Mouse (Mus musculus) lung, postnatal 0 days (tissue): Measurements from ENCODE around the gene Sh2b1. TPM values are rescaled to one million over a fixed set of nuclear protein-coding genes. Genes with fewer than 3 reads are reported as not detected.

Source experiments
- ATAC-seq: fragments of 200-750 bp; cut with Nextera tagmentation; 2 replicates; pipeline ENCODE4 v1.8.0; 2017; ENCODE audit warnings: moderate library complexity
- DNase-seq: peaks from one replicate; pipeline ENCODE4 v3.0.0-alpha.2; 2016; ENCODE audit warnings: low spot score
- H3K27ac ChIP-seq: fragments of 300-500 bp; sonication (generic); 2 replicates; pipeline ENCODE4 v1.5.1; 2014; ENCODE audit warnings: antibody characterized with exemption, mild to moderate bottlenecking, low read length, mixed read lengths
- H3K27me3 ChIP-seq: fragments of 300-500 bp; sonication (generic); replicated peaks from 2 replicates; pipeline ENCODE4 v1.6.1; 2014; ENCODE audit warnings: low read length, mixed read lengths; ENCODE audit not compliant: insufficient read depth
- H3K36me3 ChIP-seq: fragments of 300-500 bp; sonication (generic); 2 replicates; pipeline ENCODE4 v1.6.1; 2014; ENCODE audit warnings: low read length, mixed read lengths; ENCODE audit not compliant: insufficient read depth
- H3K4me1 ChIP-seq: fragments of 300-500 bp; sonication (generic); 2 replicates; pipeline ENCODE4 v1.6.1; 2014; ENCODE audit warnings: antibody characterized with exemption, low read depth, low read length, mixed read lengths; ENCODE audit not compliant: insufficient read depth
- H3K4me2 ChIP-seq: fragments of 300-500 bp; sonication (generic); replicated peaks from 2 replicates; pipeline ENCODE4 v1.6.1; 2014; ENCODE audit warnings: low read depth, mild to moderate bottlenecking, low read length, moderate library complexity, mixed read lengths
- H3K4me3 ChIP-seq: fragments of 300-500 bp; sonication (generic); 2 replicates; pipeline ENCODE4 v1.5.1; 2014; ENCODE audit warnings: low read depth, low read length
- H3K9ac ChIP-seq: fragments of 300-500 bp; sonication (generic); replicated peaks from 2 replicates; pipeline ENCODE4 v1.6.1; 2014; ENCODE audit warnings: low read depth, mild to moderate bottlenecking
- H3K9me3 ChIP-seq: fragments of 300-500 bp; sonication (generic); 2 replicates; pipeline ENCODE4 v1.6.1; 2016; ENCODE audit warnings: low read length, mixed read lengths
- CTCF ChIP-seq: IDR thresholded peaks from 2 replicates; pipeline ENCODE4 v1.5.1; 2016; ENCODE audit warnings: antibody characterized with exemption, mild to moderate bottlenecking
- EP300 ChIP-seq: IDR thresholded peaks from 2 replicates; pipeline ENCODE4 v1.6.1; 2016; ENCODE audit warnings: antibody characterized with exemption, mild to moderate bottlenecking, control low read depth
- WGBS: fragments of 180-500 bp; shearing (Covaris S2); extraction: QIAGEN DNeasy Blood & Tissue Kit; methylation state at CpG from one replicate; pipeline ENCODE4 v1.1.7; 2014; 5-methylcytosine and 5-hydroxymethylcytosine counted together
- polyA plus RNA-seq: library from polyadenylated mRNA; unstranded; fragments of >200 nt; fragmentation: Nextera tagmentation; extraction: Ambion mirVana; gene quantifications from 2 replicates; pipeline ENCODE4 v1.2.1, GENCODE M21; 2015

The Sh2b1 gene
- polyA plus RNA-seq, 1 experiment from 2014 or later, result 25.6 TPM

- Histone ChIP-seq H3K27me3 (no peaks in the 10 kb centered on the region), H3K4me3 (no peak overlapping the region), H3K4me2 (no peak overlapping the region), H3K27ac (no peak overlapping the region), H3K9me3 (no peaks in the 10 kb centered on the region), H3K36me3 (peaks cover 18% of the 10 kb centered on the region), H3K9ac (no peak overlapping the region), H3K4me1 (no peaks in the 10 kb centered on the region; the same call in 1 of the 2 replicates)
- no peak for ATAC-seq
- no peak for TF ChIP-seq EP300
- TF ChIP-seq CTCF, result no peak
- DNase-seq, result no peak
- WGBS, result 81% methylated on average over 13 of the region's 13 CpGs
These were observed 2.9 kb downstream of the Sh2b1 start for GRCm38 (mm10) chr7:126472306-126472705.

GRCm38 (mm10) chr7:126471853-126472252 is 3.4 kb downstream of the Sh2b1 start:
- DNase-seq (no peak), ATAC-seq (no peak)
- Histone ChIP-seq H3K27me3 (no peaks in the 10 kb centered on the region), H3K4me2 (no peak overlapping the region), H3K9me3 (no peaks in the 10 kb centered on the region), H3K4me1 (no peaks in the 10 kb centered on the region; the same call in 1 of the 2 replicates), H3K27ac (no peak overlapping the region), H3K4me3 (no peak overlapping the region), H3K9ac (no peak overlapping the region), H3K36me3 (peaks cover 18% of the 10 kb centered on the region)
- TF ChIP-seq CTCF (no peak), EP300 (no peak)
- WGBS, result 69% methylated on average over 4 of the region's 4 CpGs

GRCm38 (mm10) chr7:126471361-126471760 is 3.9 kb downstream of the Sh2b1 start:
- Histone ChIP-seq H3K27ac (no peak overlapping the region), H3K4me2 (no peak overlapping the region), H3K4me1 (no peaks in the 10 kb centered on the region; the same call in 1 of the 2 replicates), H3K9ac (no peak overlapping the region), H3K4me3 (no peak overlapping the region), H3K36me3 (peaks cover 18% of the 10 kb centered on the region), H3K27me3 (no peaks in the 10 kb centered on the region), H3K9me3 (no peaks in the 10 kb centered on the region)
- ATAC-seq, result no peak
- WGBS, result 88% methylated on average over 5 of the region's 5 CpGs
- DNase-seq, result no peak
- TF ChIP-seq EP300 (no peak), CTCF (no peak)

GRCm38 (mm10) chr7:126470077-126470476 is 5.1 kb downstream of the Sh2b1 start:
- Histone ChIP-seq H3K9me3 (no peaks in the 10 kb centered on the region), H3K4me3 (no peak overlapping the region), H3K4me1 (no peaks in the 10 kb centered on the region; the same call in 1 of the 2 replicates), H3K9ac (no peak overlapping the region), H3K27me3 (no peaks in the 10 kb centered on the region), H3K27ac (no peak overlapping the region), H3K36me3 (peaks cover 18% of the 10 kb centered on the region), H3K4me2 (no peak overlapping the region)
- ATAC-seq, result no peak
- no peak for DNase-seq
- WGBS, result 70% methylated on average over 6 of the region's 6 CpGs
- no peak for TF ChIP-seq CTCF
- no peak for TF ChIP-seq EP300

GRCm38 (mm10) chr7:126467834-126468627 is 7.2 kb downstream of the Sh2b1 start:
- no peak overlapping the region for H3K4me3 ChIP-seq
- 90% methylated on average over 18 of the region's 18 CpGs for WGBS
- H3K36me3 ChIP-seq, result peaks cover 18% of the 10 kb centered on the region

GRCm38 (mm10) chr7:126467271-126467670 is 8.0 kb downstream of the Sh2b1 start:
- DNase-seq (peak; percentile 44), ATAC-seq (no peak)
- TF ChIP-seq EP300 (no peak), CTCF (peak; percentile 74)
- 55% methylated on average over 5 of the region's 5 CpGs for WGBS
- Histone ChIP-seq H3K4me3 (no peak overlapping the region), H3K27ac (no peak overlapping the region), H3K36me3 (peaks cover 18% of the 10 kb centered on the region), H3K4me1 (no peaks in the 10 kb centered on the region), H3K27me3 (no peaks in the 10 kb centered on the region), H3K9ac (no peak overlapping the region), H3K4me2 (no peak overlapping the region), H3K9me3 (no peaks in the 10 kb centered on the region)

More at GRCm38 (mm10) chr7:126467834-126468627, 7.2 kb downstream of the Sh2b1 start:
- H3K9me3 ChIP-seq, result no peaks in the 10 kb centered on the region
- ATAC-seq (no peak), DNase-seq (no peak)
- no peak for TF ChIP-seq CTCF
- no peak for TF ChIP-seq EP300
- no peak overlapping the region for H3K9ac ChIP-seq
- no peaks in the 10 kb centered on the region for H3K27me3 ChIP-seq
- H3K4me1 ChIP-seq, result no peaks in the 10 kb centered on the region
- no peak overlapping the region for H3K27ac ChIP-seq
- H3K4me2 ChIP-seq, result no peak overlapping the region
